Mouse (Mus musculus): ENCODE measurements around the gene Arid3a. TPM values are rescaled to one million over a fixed set of nuclear protein-coding genes. Genes with fewer than 3 reads are reported as not detected.
A peak's percentile ranks its signal among the peaks of the same experiment; 100 is the strongest.

Gene Arid3a
- polyA plus RNA-seq, 1 experiment: 12.5 TPM

DNA sequence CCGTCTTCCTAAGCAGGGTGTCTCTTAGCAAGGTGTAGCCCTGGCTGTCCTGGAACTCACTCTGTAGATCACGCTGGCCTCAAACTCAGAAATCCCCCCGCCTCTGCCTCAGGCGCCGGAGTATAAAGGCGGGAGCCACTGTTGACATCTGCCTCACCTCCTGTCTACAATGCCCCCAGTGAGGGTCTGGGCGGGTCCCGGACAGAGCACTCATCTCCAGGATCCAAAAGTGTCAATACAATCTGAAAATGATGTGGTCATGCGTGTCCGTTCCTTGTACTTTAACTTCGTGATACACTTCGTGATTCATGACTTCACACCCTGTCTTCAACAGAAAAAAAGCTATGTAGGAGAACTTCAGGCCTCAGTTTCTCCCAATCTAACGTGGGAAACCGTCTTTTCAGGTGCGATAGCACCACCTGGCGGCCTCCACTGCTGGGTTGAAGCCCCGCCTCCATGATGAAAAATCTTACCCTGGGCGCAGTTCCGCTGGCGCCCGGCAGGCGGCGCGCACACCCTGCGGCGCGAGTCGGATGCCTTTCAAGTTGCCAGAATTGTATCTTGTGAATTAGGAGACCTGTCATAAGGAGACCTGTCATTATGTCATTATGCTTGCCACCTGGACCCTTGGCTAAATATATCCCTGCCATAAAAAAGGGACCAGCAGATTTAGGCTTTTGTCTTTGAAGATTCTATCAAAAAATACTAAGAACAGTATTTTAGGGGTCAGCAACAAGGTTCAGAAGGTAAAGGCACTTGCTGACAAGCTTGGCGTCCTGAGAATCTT is 1.7 kb upstream of the Arid3a start:
- Histone ChIP-seq H3K4me3 (ENCODE audit: control insufficient read depth, insufficient read depth, low read length) (no peak overlapping the region), H3K27me3 (ENCODE audit: control insufficient read depth, insufficient read depth, low read length) (no peaks in the 10 kb centered on the region; the same call in 1 of the 2 replicates), H3K36me3 (ENCODE audit: control insufficient read depth, insufficient read depth, low read length) (no peaks in the 10 kb centered on the region), H3K27ac (ENCODE audit: control insufficient read depth, insufficient read depth, low read length) (no peak overlapping the region), H3K4me1 (replicated peaks; ENCODE audit: control insufficient read depth, insufficient read depth, low read length) (peaks cover 26% of the 10 kb centered on the region)
- 25% methylated on average over 29 of the region's 29 CpGs for WGBS
- TF ChIP-seq POLR2A (IDR thresholded peaks at IDR 0.05; ENCODE audit: control insufficient read depth, extremely low read depth, insufficient read depth, low read length, poor library complexity) (no peak), CTCF (IDR thresholded peaks at IDR 0.05; ENCODE audit: borderline replicate concordance, control insufficient read depth, extremely low read depth, insufficient read depth, low read length, poor library complexity) (peak; percentile 100)
- DNase-seq: peak; percentile 93

DNA sequence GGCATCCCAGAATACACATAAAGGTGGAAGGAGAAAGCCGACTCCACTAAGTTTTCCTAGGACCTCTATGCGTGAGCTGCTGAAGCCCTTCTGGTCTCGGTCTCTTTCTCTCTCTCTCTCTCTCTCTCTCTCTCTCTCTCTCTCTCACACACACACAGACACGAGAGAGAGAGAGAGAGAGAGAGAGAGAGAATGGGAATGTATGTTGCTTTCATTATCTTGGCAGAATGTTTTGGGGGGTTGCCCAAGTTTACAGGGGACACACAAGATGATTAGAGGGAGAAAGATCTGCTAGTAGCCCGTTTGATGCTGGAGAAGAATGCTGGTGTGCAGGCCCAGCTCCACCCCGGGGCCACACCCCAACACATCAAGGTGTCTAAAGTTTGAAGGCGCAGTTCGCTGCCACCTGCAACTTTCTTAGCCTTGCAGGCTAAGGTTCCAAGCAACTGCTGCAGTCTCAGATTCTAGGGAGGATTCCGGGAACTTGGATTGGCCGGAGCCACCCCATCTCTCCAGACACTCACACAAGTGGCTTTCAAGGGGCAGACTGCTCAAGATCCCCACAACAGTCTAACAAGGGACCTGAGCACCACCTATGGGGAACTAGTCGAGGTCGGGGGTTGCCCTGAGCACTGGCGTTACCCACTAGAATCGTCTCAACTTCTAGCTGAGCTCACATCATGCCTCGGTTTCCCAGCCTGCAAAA is 905 bp upstream of the Arid3a start:
- DNase-seq: peak; percentile 40
- no peak for TF ChIP-seq POLR2A (IDR thresholded peaks at IDR 0.05; ENCODE audit: control insufficient read depth, extremely low read depth, insufficient read depth, low read length, poor library complexity)
- H3K4me3 ChIP-seq (ENCODE audit: control insufficient read depth, insufficient read depth, low read length): peak overlapping the region; percentile 71
- H3K27ac ChIP-seq (ENCODE audit: control insufficient read depth, insufficient read depth, low read length): peak overlapping the region; percentile 69
- WGBS: 4% methylated on average over 15 of the region's 15 CpGs
- no peaks in the 10 kb centered on the region for H3K36me3 ChIP-seq (ENCODE audit: control insufficient read depth, insufficient read depth, low read length)
- no peaks in the 10 kb centered on the region; the same call in 1 of the 2 replicates for H3K27me3 ChIP-seq (ENCODE audit: control insufficient read depth, insufficient read depth, low read length)
- peaks cover 21% of the 10 kb centered on the region for H3K4me1 ChIP-seq (replicated peaks; ENCODE audit: control insufficient read depth, insufficient read depth, low read length)

DNA sequence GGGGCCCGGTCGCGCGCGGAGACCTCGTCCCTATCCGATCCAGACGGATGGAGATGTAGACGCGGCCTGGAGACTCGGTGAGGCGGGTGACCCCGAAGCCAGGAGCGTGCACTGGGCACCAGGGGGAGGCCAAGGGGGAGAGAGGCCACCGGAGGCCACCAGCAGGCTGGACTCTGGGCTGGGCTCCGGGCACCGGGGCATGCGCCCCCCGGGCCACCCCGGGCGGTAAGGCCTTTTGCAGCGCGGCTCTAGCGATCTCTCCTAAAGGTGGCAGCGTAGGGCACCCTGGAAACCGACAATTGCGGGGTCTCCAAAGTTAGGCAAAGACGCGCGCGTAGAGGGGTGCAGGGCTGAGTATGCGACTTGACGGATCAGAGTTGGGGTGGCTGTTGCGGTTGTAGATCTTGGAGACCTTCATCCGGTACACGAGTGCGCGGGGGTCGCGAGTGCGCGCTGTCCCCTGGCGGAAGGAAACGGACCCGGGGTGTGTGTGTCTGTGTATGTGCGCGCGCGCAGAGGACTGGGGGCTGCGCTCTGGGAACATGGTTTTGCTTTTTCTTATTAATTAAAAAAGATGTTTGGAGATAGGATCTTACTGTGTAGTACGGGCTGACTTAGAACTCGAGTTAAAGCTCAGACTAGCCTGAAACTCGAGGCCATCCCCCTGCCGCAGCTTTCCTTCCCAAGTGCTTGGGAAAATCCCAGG is 634 bp downstream of the Arid3a start:
- Histone ChIP-seq H3K27ac (ENCODE audit: control insufficient read depth, insufficient read depth, low read length) (peak overlapping the region; percentile 65), H3K36me3 (ENCODE audit: control insufficient read depth, insufficient read depth, low read length) (no peaks in the 10 kb centered on the region), H3K4me3 (ENCODE audit: control insufficient read depth, insufficient read depth, low read length) (peak overlapping the region; percentile 71), H3K27me3 (ENCODE audit: control insufficient read depth, insufficient read depth, low read length) (no peaks in the 10 kb centered on the region), H3K4me1 (replicated peaks; ENCODE audit: control insufficient read depth, insufficient read depth, low read length) (peaks cover 19% of the 10 kb centered on the region)
- 0 out of 2 replicates have a peak, but pooled peaks have one; percentile 14 for TF ChIP-seq CTCF (IDR thresholded peaks at IDR 0.05; ENCODE audit: borderline replicate concordance, control insufficient read depth, extremely low read depth, insufficient read depth, low read length, poor library complexity)
- TF ChIP-seq POLR2A (IDR thresholded peaks at IDR 0.05; ENCODE audit: control insufficient read depth, extremely low read depth, insufficient read depth, low read length, poor library complexity): peak; percentile 60
- peak; percentile 82 for DNase-seq
- WGBS: under 1% methylated on average over 53 of the region's 54 CpGs

- H3K27ac ChIP-seq (ENCODE audit: control insufficient read depth, insufficient read depth, low read length): peak overlapping the region; percentile 65
Measured at GRCm38 (mm10) chr10:79928030-79928694, 1.3 kb downstream of the Arid3a start.

GRCm38 (mm10) chr10:79928907-79929701 is 2.3 kb downstream of the Arid3a start:
- Histone ChIP-seq H3K36me3 (ENCODE audit: control insufficient read depth, insufficient read depth, low read length) (no peaks in the 10 kb centered on the region), H3K4me1 (replicated peaks; ENCODE audit: control insufficient read depth, insufficient read depth, low read length) (peaks cover 15% of the 10 kb centered on the region), H3K27me3 (ENCODE audit: control insufficient read depth, insufficient read depth, low read length) (no peaks in the 10 kb centered on the region), H3K27ac (ENCODE audit: control insufficient read depth, insufficient read depth, low read length) (no peak overlapping the region), H3K4me3 (ENCODE audit: control insufficient read depth, insufficient read depth, low read length) (no peak overlapping the region)
- no peak for TF ChIP-seq POLR2A (IDR thresholded peaks at IDR 0.05; ENCODE audit: control insufficient read depth, extremely low read depth, insufficient read depth, low read length, poor library complexity)
- TF ChIP-seq CTCF (IDR thresholded peaks at IDR 0.05; ENCODE audit: borderline replicate concordance, control insufficient read depth, extremely low read depth, insufficient read depth, low read length, poor library complexity): no peak
- 73% methylated on average over 9 of the region's 9 CpGs for WGBS
- no peak for DNase-seq

More at GRCm38 (mm10) chr10:79928030-79928694, 1.3 kb downstream of the Arid3a start:
- Histone ChIP-seq H3K4me1 (replicated peaks; ENCODE audit: control insufficient read depth, insufficient read depth, low read length) (peaks cover 19% of the 10 kb centered on the region), H3K27me3 (ENCODE audit: control insufficient read depth, insufficient read depth, low read length) (no peaks in the 10 kb centered on the region), H3K36me3 (ENCODE audit: control insufficient read depth, insufficient read depth, low read length) (no peaks in the 10 kb centered on the region), H3K4me3 (ENCODE audit: control insufficient read depth, insufficient read depth, low read length) (peak overlapping the region; percentile 71)
- 3% methylated on average over 29 of the region's 29 CpGs for WGBS
- DNase-seq: peak; percentile 29
- TF ChIP-seq POLR2A (IDR thresholded peaks at IDR 0.05; ENCODE audit: control insufficient read depth, extremely low read depth, insufficient read depth, low read length, poor library complexity) (0 out of 2 replicates have a peak, but pooled peaks have one; percentile 11), CTCF (IDR thresholded peaks at IDR 0.05; ENCODE audit: borderline replicate concordance, control insufficient read depth, extremely low read depth, insufficient read depth, low read length, poor library complexity) (no peak)
